Mouse (Mus musculus): ENCODE measurements around the gene Mgat5b. TPM values are rescaled to one million over a fixed set of nuclear protein-coding genes. Genes with fewer than 3 reads are reported as not detected.
A peak's percentile ranks its signal among the peaks of the same experiment; 100 is the strongest.

The Mgat5b gene
- 10 to 100 TPM; 51.0 to 51.2 TPM for total RNA-seq (2021)
- long read RNA-seq, experiment 1, partial matches to known transcripts = 8 of 11 reads
- long read RNA-seq, experiment 1, other reads (novel, unspliced or antisense) = 3 of 11 reads
- long read RNA-seq, experiment 2, partial matches to known transcripts = 2 of 2 reads
- long read RNA-seq, experiment 2, other reads (novel, unspliced or antisense) = 0 of 2 reads

DNA sequence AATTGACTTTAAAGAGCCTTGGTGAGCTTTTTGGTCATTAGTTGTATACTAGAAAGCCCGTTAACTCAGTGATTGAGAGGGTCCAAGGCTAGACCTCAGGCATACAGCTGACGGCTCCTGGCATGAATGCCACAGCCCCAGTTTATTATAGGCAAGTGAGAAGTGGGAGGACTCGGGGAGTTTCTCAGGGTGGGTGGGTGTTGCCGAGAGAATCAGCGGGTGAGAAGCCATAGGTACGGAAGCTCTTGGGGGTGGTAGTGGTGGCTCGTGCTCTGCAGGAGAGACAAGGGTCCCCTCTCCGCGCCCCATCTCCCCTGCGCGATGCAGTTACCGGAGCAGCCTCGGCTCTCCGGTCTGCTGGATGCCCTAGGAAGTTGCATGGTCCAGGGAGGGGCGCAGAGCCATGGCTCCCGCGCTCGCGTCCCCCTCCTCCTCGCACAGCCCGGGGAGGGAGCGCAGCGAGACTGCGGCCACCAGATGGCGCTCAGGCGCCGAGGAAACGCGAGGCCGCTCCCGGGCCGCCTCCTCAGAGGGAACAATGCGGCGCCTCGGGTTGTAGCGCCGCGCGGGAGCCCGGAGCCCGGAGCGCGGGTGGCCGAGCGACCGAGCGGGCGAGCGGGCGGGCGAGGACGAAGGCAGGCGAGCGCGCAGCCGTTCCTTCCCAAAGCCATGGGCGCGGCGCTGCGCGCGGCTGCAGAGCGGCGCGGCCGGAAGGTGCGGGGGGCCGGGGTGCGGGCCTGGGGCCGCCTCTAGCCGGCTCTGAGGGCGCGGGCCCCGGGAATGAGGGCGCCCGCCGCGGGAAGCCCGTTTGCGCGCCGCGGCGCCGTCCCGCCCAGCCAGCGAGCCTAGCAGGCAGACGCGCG, at the start of gene Mgat5b:
TSS of gene Mgat5b (plus strand) at position 541 of the 863 bp plus-strand sequence.
- peak; percentile 86 to 94 for DNase-seq (ENCODE audit: low spot score in 2 of 2)
- TF ChIP-seq CTCF (conservative IDR thresholded peaks at IDR 0.05) = peak; percentile 97
- H3K4me3 ChIP-seq = peak within 1 kb of the TSS; percentile 65
- peak within 1 kb of the TSS; percentile 86 for H3K27ac ChIP-seq

DNA sequence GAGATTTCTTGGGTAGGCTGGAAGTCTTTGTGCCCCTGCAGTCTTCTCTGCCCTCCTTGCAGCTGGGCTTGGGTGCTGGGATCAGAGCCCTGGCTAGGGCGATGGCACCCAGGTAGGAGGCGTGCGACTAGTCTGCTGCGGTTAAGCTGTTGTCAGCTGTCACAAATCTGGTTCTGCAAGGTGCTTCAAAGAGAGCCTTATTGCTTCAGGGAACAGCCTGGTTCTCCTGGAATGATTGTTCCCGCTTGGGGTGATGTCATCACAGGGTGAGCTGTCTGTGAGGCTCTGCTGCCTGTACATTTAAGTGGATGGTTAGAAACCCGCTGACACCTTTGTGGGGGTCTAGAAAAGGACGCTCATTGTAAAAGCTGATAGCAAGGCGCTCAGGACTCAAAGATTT, 49.4 kb upstream of the Mgat5b start:
- Histone ChIP-seq H3K27ac (no peak overlapping the region), H3K4me3 (no peak overlapping the region)
- no peak for DNase-seq (ENCODE audit: low spot score in 2 of 2)
- no peak for TF ChIP-seq CTCF (conservative IDR thresholded peaks at IDR 0.05)

DNA sequence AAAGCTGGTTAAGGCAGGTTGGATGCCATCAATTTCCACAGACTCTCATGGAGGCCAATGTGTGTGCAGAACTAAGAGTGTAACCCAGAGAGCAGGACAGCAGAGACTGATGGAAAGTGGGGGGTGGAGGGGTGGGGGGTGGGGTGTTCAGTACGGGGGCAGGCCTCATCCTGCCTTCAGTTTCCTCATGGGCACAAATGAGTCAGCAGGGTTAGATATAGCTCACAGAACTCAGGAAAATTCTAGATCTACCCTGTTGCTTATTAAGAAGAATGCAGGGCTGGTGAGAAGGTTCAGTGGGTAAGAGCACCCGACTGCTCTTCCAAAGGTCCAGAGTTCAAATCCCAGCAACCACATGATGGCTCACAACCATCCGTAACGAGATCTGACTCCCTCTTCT, 49.0 kb upstream of the Mgat5b start:
- Histone ChIP-seq H3K27ac (no peak overlapping the region), H3K4me3 (no peak overlapping the region)
- no peak for TF ChIP-seq CTCF (conservative IDR thresholded peaks at IDR 0.05)
- no peak for DNase-seq (ENCODE audit: low spot score in 2 of 2)

DNA sequence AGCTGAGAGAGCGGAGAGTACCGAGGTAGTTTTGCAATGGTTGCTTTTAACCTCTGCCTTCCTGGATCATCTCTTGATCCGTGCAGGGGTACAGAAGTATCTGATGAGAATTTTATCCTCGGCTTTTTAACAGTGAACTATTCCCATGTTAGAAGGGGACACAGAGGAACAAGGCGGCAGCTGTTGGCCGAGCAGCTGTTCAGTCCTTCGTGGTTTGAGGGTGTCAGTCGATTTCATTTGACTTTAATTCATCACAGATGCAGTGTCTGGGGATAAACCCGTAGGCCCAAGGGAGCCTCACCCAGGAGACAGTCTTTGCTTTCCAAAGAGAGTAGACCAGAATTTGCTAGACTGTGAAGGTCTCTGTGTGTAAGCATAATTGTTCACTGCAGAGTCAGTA, 47.1 kb upstream of the Mgat5b start:
- no peak for TF ChIP-seq CTCF (conservative IDR thresholded peaks at IDR 0.05)
- DNase-seq (ENCODE audit: low spot score in 2 of 2) = no peak
- H3K27ac ChIP-seq = no peak overlapping the region
- H3K4me3 ChIP-seq = no peak overlapping the region

DNA sequence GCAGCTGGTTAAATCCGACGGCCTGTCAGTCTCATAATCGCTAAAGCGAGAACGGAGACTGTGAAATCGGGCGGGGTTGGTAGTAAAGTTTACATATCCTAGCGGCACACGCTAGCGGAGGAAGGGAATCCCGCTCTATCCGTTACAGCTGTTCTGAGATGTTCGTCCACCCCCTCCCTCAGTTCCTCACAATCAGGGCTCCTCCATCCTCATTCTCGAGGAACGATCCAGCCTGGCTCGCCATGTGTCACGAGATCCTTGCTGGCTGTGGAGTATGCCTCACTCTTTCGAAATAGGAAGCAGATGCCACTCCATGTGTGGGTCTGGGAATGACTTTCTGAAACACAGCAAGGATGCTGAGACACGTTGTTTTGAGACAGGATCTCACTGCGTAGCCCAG, 44.7 kb upstream of the Mgat5b start:
- Histone ChIP-seq H3K27ac (0 out of 2 replicates have a peak overlapping the region, but pooled peaks have one; percentile 25), H3K4me3 (no peak overlapping the region)
- peak; percentile 70 to 72 for DNase-seq (ENCODE audit: low spot score in 2 of 2)
- no peak for TF ChIP-seq CTCF (conservative IDR thresholded peaks at IDR 0.05)

DNA sequence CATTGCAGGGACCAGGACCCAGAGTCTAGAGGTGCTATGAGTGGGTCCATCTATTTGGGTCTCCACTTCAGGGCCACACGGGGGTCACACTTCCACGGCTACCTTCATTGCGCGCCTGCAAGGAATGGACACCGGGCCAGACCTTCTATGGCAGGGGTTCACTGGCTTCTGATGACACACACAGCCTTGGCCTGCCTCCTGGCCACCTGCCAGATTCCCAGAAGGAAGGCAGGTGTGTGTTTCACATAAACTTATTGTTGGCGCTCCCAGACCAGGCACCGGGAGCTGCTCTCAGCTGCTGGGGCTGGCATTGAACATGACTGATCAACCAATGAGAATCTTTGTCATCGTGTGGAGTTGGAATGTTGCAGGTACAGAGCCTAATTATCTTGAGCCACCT, 40.2 kb upstream of the Mgat5b start:
- no peak for DNase-seq (ENCODE audit: low spot score in 2 of 2)
- Histone ChIP-seq H3K27ac (no peak overlapping the region), H3K4me3 (no peak overlapping the region)
- TF ChIP-seq CTCF (conservative IDR thresholded peaks at IDR 0.05) = no peak

DNA sequence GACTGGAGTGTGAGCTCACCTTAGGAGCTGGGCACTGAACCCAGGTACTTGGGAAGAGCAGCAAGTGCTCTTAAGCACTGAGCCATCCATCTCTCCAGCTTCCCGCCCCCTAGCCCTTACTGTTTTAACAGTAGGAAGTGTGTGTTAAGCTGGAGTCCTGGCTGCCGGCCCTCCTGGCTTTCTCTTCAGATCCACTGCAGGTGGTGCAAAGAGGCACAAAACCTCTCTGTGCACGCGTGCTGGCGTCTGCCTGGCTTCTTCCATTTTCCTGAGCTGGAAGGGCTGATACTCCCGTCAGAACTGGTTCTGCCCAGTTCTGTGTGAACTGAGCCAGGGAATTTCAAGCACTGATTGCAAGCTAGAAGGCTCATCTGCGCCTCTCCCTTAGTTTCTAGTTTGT, 37.8 kb upstream of the Mgat5b start:
- no peak for DNase-seq (ENCODE audit: low spot score in 2 of 2)
- Histone ChIP-seq H3K27ac (no peak overlapping the region), H3K4me3 (no peak overlapping the region)
- TF ChIP-seq CTCF (conservative IDR thresholded peaks at IDR 0.05) = no peak

DNA sequence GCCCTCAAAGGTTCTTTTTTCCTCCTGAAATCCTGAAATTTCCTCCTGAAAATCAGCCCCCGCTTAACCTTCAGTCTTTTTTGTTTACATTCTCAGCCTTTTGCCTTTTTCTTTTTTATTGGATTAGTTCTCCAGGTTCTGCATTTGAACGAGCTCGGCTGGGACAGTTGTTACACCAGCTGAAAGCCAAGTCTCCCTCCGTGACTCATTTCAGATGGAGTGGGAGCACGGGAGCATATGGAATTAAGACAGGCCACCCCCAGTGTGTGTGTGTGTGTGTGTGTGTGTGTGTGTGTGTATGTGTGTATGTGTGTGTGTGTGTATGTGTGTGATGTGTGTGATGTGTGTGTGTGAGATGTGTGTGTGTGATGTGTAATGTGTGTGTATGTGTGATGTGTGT, 37.2 kb upstream of the Mgat5b start:
- DNase-seq (ENCODE audit: low spot score in 2 of 2) = no peak
- no peak overlapping the region for H3K4me3 ChIP-seq
- TF ChIP-seq CTCF (conservative IDR thresholded peaks at IDR 0.05) = no peak
- no peak overlapping the region for H3K27ac ChIP-seq

DNA sequence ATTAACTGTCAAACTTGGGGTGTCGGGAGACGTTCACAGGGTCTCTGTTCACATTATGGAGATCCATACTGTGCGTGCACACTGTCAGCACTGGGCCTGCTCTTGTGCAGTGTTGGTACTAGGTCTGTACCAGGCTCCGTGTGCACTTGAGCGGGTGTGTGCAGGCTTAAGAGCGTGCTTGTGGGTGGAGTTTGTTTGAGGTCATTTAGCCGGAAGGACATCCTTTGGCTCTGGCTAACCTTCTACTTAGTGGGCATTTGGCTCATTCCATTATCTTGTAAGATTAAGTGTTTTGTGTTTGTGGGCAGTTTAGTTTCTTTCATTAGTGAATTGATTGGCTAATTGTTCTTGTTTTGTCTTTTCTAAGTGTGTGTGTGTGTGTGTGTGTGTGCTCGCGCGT, 36.2 kb upstream of the Mgat5b start:
- Histone ChIP-seq H3K27ac (no peak overlapping the region), H3K4me3 (no peak overlapping the region)
- TF ChIP-seq CTCF (conservative IDR thresholded peaks at IDR 0.05) = no peak
- no peak for DNase-seq (ENCODE audit: low spot score in 2 of 2)

DNA sequence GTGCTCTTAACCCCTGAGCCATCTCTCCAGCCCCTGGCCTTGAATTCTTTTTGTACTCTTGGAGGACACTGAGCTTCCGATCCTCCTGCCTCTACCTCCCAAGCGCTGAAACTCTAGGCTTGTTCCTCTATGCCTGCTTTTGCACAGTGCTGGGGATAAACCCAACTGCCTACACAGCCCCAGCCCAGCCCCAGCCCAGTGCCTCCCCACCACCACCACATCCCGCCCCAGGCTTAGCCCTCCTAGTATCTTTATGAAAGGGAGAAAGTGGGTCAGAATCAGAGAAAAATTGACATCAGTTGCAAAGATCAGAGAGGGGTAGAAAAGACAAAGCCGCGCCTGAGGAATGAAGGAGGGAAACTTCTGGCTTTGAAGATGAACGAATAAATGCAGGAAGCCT, 34.6 kb upstream of the Mgat5b start:
- no peak overlapping the region for H3K4me3 ChIP-seq
- no peak for TF ChIP-seq CTCF (conservative IDR thresholded peaks at IDR 0.05)
- no peak for DNase-seq (ENCODE audit: low spot score in 2 of 2)
- no peak overlapping the region for H3K27ac ChIP-seq

DNA sequence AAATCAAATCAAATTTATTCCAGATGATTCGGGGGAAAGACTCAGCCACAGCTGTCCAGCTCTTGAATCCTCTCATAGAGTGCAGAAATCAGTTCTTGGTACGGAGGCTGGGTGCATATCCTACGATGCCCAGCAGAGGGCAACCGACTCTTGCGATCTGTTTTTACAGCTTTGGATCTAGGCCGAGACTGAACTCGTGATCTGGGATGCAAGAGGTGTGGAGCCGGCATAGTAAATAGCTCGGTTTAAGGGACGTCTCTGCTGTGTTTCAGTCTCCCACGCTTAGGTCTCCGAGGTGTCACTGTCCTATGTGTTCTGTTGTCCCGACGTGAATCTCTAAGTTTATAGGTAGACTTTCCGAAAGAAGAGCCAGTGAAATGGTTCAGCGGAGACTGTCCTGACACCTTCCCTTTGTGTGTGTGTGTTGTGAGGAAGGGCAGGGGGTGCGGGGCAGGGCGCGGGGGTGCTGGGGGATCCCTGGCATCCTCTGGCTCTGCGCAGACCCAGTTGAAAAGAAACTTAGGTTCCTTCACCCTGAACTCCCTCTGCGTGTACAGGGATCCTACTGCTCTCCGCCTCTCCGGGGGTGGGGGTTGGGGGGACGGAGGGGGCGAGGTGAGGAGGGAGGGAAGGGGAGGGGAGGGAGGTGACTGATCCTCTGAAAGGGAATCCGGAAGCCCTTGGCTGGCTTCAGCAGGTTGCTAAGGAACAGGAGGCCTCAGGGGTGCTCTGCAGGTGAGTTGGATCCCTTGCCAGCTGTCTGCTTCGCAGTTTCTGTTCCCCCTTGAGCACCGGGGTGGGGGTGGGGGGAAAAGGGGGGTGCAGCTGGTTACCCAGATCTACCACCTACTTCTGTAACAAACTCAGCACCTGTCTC, 33.1 kb upstream of the Mgat5b start:
- H3K4me3 ChIP-seq = peak overlapping the region; percentile 47
- H3K27ac ChIP-seq = peak overlapping the region; percentile 69
- peak; percentile 76 to 86 for DNase-seq (ENCODE audit: low spot score in 2 of 2)
- peak; percentile 98 for TF ChIP-seq CTCF (conservative IDR thresholded peaks at IDR 0.05)

DNA sequence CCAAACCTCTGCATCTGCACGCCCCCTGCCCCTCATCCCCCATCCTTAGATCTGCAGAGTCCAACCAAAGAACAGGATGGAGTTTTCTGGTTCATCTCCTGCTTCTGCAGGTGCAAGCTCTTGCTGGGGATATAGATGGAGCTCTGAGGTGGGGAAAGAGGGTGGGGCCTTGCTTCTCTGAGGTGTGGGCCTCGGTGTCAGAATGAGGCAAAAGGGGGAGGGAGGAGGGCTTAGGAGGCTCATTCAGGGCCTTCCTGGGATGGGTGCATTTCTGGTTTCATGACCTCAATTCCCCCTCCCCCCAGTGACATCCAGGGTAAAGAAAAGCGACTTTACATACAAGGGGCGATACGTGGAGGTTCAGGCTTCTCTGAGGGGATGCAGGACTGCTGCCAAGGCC, 31.5 kb upstream of the Mgat5b start:
- no peak for DNase-seq (ENCODE audit: low spot score in 2 of 2)
- TF ChIP-seq CTCF (conservative IDR thresholded peaks at IDR 0.05) = no peak
- no peak overlapping the region for H3K4me3 ChIP-seq
- H3K27ac ChIP-seq = no peak overlapping the region

All from layer of hippocampus, adult 2 months (tissue).